Mouse (Mus musculus): ENCODE measurements around the gene Pde1c.

Gene Pde1c

DNA sequence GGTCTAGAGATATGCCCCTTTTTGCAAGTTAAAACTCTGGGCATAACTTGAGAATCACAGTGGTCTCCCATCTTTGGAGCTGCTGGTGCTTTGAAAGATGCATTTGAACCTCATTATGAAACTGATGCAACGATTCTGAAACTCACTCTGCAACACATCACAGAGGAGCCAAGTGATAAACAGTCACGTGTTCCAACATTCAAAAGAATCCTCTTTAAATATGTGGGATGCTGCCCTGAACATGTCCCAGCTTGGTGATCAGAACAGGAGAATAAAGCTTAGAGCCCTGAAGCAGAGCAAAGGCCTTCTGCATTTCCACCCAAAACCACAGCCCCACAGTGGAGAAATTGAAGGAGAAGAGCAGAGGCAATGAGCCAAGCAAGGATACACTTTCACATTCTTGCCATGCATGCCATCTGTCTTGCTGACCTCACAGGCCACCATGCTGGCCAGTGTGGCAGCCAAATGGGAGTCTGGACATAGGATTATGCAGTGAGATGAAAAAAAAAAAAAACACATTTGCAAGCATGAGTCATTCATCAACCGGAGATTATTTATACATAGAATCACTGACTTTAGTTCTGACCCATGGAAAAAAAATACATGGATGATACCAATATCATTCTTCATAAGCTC lies 233.0 kb downstream of the Pde1c start:
- no peak for DNase-seq (ENCODE audit: extremely low read depth, insufficient read length, low spot score)

DNA sequence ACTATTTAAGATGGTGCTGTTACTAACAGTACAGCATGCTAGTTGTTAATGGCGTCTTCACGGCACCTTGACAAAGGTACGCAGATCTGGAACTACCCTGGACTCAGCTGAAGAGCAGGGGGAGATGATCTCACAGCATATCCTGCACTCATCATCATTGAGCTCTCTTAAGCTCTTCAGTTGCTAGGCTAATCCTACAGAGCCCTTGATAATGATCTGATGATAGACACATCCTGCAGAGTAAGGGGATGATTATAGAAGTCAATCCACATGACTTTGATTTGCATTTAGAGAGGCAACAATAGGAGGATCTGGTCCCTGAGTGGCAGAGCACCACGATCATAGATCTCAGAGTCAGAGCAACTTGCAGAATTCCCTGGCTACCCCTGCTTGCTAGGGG lies 236.8 kb downstream of the Pde1c start:
- no peak for DNase-seq (ENCODE audit: extremely low read depth, insufficient read length, low spot score)

DNA sequence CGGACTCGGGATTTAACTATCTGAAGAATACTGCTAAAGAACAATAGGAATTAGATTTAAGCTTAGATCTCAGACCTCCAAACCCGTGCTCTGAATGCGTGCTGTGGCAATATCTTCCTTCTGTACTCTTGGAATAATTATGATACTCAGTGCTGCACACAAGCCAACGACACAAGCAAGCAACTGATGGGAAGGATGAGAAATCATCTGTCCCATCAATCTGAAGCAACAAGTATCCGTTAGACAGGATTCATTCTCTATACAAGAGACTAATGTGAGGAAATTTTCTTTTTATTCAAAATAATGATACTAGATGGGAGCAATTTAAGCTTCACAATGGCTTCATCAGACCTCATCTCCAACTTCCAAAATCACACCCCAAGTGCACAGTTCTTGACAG lies 237.5 kb downstream of the Pde1c start:
- no peak for DNase-seq (ENCODE audit: extremely low read depth, insufficient read length, low spot score)

DNA sequence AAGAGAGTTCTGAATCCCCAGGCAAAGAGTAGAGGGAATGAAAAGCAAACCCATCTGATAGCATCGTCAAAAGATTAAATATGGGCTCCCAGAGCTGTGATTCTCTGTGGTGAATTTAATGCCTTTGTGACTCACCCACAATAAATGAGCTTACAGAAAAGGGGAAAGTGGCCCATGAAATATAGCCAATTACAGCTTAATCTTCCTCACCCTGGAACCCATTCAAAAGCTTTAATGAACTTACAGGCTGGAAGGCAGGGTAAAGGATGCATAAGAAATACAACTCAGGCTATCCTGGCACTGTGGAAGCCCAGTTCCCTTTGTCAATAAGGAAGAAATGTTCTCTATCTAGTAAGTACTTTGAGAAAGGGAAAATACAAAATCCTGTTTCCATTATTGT lies 240.8 kb downstream of the Pde1c start:
- no peak for DNase-seq (ENCODE audit: extremely low read depth, insufficient read length, low spot score)

DNA sequence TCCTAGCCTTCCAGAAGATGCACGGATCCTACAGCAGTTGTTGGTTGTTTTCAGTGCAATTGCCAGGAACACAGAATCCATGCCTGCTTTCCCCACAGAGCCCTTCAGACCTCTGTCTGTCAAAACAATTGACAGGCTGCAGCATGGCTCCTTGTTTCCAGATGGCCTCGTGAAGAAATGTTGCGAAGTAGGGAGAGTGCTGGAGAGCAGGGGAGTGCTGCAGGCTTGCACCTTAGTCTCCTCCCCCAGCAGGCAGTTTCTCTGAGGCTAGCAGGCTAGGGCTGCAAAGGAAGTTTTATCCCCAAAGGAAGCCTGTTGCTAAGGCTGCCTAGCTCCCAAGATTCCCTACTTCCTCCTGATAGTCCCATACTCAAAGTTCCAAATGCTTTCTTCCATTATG lies 246.1 kb downstream of the Pde1c start:
- DNase-seq (ENCODE audit: extremely low read depth, insufficient read length, low spot score): no peak

DNA sequence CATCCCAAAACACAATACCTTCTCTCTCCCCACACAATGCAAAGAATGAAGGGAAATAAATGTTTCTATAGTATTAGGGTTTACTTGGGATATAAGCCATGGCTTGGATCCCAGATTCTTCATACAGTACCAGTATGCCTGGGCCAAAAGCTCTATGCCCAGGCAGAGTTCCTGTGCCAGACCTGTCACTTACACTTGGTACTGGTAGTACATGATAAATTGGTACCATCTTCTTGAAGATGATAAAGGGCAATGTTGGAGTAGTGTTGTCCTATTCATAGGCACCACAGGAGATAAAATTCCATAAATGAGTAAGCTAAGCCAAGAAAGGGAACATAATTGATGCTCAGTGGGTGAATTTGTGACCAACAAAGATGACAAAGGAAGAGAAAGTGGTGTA lies 258.6 kb downstream of the Pde1c start:
- DNase-seq (ENCODE audit: extremely low read depth, insufficient read length, low spot score): no peak

DNA sequence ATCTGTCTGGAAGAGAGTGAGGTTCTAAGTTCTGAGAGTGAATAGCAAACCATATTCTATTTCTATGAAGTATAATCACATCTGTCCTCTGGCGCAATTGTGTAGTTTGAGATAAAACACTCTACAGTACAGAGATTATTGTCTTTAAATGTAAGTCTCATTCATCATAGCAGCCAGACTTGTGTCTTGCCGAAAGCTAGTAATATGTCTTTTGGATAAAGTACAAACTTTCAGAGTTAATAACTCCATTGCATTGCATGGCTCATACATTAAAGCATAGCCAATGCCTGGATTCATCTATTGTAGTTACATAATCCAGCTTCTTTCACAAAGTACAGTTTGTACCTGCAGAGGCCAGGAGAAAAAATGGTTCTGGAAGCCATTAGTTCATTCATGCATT lies 262.8 kb downstream of the Pde1c start:
- no peak for DNase-seq (ENCODE audit: extremely low read depth, insufficient read length, low spot score)

DNA sequence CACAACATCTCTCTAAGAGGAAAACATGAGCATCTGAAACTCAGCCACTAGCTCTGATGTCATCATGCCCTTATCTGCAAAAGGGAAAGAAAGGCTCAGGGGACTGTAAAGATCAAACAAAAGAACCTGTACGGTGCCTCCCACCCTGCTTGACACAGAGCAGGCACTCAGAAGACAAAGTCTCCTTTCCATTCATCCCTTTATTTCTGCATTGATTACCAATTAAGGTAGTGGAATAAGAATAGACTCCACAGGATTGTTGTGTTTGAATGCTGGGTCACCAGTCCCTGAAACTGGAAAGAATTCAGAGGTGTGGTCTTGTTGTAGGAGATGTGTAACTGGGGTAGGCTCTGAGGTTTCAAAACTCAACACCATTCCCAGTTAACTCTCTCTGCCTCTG lies 276.7 kb downstream of the Pde1c start:
- no peak for DNase-seq (ENCODE audit: extremely low read depth, insufficient read length, low spot score)

DNA sequence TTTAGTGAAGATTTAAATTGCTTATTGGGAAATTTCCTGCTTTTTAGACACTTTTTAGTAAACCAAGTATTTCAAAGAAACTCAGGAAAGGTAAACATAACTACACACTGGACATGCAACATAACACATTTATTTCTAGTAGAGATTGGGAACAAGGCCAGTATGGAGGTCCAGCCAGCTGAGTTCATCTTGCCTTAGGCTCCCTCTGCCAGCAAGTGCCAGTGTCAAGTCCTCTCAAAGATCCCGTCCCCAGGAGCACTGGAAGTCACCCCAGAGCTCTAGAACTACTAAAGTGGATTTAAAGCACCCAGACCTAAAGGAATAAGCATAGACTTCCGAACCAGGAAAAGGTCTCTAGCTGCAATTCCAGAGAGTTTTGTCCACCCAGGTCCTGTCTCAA lies 279.6 kb downstream of the Pde1c start:
- DNase-seq (ENCODE audit: extremely low read depth, insufficient read length, low spot score): no peak

DNA sequence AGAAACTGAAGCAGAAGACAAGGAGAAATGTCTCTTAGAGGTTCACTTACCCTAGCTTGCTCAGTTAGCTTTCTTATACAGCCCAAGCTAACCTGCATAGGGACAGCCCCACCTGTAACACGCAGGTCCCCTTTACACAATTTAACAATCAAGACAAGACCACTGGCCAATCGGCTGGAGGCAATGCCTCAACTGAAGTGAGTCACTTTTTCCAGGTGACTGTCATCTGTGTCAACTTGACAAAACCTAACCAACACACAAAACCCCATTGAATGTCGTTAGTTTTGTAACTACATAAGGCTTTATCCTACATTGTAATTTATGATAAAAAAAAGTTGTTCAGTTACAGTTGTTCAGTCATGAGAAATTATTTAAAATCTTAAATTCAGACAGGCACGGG lies 284.1 kb downstream of the Pde1c start:
- DNase-seq (ENCODE audit: extremely low read depth, insufficient read length, low spot score): no peak

DNA sequence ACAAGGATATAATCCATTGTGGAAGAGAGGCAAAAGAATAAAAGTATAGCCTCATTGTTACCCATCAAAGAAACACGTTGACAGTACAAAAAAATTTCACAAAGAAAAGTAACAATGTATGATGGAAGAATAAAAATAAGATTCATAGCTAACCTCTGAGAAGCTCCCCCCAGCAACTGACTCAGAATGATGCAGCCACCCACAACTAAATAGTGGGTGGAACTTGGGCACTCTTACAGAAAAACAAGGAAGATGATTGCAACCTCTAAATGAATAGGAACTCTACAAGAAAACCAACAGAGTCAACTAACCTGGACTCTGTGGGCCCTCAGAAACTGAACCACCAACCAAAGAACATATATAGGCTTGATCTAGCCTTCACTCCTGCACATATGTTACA lies 293.4 kb downstream of the Pde1c start:
- DNase-seq (ENCODE audit: extremely low read depth, insufficient read length, low spot score): no peak

DNA sequence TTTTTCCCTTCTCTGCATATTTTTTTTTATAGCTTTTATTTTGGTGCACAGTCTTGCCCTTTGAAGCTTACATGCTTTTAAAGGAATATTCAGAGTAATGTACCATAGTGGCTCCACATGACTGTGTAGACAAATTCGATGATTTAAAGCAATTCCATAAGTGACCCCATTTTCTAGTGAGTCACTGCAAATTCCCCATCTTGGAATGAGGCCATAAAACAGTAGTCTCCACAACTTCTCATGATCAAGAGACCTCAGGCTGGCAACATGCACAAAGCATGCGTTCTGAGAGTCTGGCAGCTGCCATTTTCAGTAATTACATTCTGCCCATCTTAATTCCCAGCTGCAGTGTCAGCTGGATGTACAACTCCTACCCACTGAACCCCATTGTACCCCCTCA lies 297.2 kb downstream of the Pde1c start:
- DNase-seq (ENCODE audit: extremely low read depth, insufficient read length, low spot score): no peak

DNA sequence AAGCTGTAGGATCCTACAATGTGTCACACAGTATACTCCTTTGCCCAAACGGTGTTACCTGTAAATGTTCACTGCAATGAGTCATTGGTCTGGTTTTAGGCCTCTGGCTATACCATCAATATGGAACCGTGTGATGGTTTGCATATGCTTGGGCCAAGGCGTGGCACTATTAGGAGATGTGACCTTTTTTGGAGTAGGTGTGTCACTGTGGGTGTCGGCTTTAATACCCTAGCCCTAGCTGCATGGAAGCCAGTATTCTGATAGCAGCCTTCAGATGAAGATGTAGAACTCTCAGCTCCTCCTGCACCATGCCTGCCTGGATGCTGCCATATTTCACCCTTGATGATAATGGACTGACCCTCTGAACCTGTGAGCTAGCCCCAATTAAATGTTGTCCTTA lies 304.4 kb downstream of the Pde1c start:
- DNase-seq (ENCODE audit: extremely low read depth, insufficient read length, low spot score): no peak

DNA sequence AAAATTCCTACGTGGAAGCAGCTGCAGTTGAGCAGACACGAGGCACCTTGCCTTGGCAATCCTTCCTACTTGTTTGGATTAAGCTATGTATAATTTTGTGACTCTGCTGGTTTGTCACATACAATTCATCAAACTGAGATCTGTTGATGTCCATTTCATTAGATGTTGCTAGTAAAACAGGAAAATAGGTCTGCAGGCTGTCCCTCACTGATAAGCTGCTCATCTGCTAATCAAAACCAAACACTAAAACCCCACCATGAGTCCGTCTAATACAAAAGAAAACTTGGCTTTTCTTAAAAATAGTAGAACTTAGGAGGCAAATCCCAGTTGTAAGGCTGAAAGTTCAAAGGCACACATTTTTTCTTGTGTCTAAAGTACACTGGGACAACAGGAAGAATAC lies 308.8 kb downstream of the Pde1c start:
- DNase-seq (ENCODE audit: extremely low read depth, insufficient read length, low spot score): no peak

DNA sequence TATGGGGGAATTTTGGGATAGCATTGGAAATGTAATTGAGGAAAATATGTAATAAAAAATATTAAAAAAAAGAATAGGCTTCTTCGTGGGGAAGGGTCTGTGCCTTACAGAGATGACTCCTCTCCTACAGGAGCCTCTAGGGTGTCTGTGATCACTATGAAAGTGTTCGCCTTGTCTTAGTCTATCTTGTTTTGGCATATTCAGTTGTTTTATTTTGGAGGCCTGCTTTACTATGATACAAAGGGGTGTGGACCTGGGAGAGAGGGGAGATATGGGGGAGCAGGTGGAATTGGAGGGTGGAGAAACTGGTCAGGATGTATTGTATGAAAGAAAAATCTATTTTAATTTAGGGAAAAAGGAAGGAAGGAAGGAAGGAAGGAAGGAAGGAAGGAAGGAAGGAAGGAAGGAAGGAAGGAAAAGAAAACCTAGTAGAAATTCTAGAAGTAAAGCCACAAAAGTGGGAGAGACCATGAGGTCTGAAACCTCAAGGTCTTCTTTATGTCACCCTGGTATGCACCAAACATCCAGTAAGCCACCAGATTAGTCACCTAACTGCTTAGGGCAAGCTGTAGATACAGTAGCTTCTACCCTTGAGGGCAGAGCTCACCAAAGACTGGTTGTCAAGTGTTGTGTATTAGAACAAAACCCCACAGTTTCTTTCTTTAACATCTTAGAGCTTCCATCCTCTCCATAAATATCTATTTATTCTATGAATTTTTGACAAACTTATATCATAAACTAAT lies 311.2 kb downstream of the Pde1c start:
- DNase-seq (ENCODE audit: extremely low read depth, insufficient read length, low spot score): no peak

DNA sequence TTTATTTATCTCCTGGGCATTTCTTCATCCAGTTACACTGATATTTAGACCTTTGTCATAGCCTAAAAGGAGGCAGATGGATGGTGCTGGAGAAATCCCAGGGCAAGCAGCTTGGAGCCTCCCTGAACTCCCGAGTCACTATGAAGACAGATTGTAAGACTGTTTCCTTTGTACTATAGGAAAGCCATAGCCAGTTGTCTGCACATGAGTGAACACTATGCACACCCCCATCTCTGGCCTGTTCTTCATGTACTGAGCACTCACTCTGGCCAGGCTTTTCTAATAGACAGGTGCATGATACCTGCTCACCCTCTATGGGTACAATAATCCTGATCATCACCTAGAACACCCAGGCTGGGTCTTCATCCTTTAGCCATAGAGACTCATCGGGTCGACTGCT lies 318.8 kb downstream of the Pde1c start:
- DNase-seq (ENCODE audit: extremely low read depth, insufficient read length, low spot score): no peak

DNA sequence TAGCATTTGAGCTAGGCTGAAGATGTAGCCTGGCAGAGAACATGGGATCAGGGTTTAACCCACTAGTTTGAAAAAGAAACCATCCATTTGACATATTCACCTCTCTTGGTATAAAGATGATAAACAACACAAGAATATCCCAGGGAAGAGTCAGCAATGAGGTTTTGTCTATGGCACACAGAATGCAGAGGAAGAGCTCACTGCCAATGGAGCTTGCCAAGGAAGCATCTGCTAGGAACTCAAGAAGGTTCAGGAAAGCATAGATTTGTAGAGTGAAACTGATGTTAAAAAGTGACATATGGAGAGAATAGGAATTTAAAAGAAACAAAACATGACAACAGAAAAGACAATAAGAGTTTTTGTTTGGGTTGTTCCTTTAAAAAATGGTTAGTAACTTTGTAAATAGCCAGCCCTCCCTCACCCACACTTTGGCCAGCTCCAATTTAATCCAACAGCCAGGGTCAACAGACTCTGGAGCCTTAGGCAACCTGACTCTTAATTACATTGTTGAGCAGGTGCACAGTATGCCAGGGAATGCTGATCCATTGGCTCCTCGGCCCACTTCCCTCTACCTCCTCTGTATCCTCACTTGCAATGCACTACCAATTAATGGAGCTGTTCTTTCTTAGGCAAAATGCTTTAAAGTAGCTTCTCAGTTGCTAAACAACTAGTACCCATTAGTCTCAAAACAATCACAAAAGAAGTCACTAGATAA lies 377.3 kb downstream of the Pde1c start:
- no peak for DNase-seq (ENCODE audit: extremely low read depth, insufficient read length, low spot score)

DNA sequence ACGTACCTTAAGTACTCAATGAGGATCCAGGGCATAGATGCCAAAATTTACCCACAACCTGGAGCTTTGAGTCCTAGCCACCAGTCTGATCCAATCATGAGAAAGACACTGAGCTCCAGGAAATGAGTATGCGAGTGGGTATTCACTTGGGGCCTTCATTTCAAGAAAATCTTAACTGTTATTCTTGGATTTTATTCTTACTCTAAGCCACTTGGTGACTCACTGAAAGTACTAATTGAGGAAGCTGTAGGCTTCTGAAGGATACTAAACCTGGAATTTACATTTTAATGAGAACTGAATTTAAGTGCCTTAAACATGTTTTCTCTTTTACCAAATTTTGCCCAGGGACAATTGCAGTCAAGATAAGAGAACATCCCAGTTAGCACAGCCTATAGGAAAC lies 392.4 kb downstream of the Pde1c start:
- DNase-seq (ENCODE audit: extremely low read depth, insufficient read length, low spot score): no peak

DNA sequence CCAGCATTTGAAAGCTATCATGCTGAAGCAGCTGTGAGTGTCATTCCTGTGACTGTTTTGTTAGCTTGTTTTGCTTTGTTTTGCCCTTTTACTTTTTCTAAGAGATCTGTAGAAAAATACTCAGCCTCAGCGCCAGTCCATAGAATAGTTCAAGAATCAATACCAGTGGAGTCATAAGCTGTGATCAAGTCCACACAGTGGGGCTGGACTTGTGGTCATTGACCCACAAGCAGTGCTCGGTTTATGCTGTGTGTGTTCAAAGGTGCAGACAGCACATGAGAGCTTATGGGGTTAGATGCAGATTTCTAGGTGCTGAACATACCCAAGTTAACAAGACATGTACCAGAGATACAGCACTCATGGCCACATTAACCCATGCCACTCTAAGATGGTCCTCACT lies 396.7 kb downstream of the Pde1c start:
- DNase-seq (ENCODE audit: extremely low read depth, insufficient read length, low spot score): no peak

DNA sequence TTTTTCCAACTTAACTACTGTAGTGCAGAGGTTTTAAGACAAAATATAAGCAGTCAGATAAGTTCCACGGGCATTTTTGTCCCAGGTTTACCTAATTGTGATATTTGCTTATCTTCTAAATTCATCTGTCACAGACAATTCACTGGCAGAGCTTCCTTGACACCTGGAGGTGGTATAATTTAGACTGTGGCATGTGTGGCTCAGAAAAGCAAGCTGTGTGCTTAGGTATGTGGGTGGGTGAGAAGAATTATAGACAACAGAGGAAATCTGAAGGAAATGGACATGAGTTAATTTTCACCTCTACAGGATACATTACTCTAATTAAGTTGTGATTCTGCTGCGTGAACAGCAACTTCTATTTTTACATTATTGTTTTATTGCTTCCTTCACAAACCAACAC lies 400.2 kb downstream of the Pde1c start:
- DNase-seq (ENCODE audit: extremely low read depth, insufficient read length, low spot score): no peak

DNA sequence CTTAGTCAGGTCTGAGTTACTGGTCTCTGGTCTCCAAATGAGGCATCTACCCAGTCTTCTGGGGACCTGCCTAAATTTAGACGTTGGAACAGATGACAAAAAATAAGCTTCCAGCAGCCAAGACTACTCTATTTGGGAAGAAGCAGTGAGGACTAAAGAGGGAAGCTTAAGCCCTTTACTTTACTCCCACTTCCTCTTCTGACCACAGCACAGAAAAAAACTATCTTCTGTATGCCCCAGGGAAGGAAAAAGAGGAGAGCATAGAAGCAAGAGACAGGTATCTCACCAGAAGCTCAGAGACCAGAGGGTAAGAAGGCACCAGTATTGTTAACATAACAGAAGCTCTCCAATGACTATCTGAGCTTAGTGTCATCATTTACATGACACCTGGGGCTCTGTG lies 410.7 kb downstream of the Pde1c start:
- no peak for DNase-seq (ENCODE audit: extremely low read depth, insufficient read length, low spot score)

DNA sequence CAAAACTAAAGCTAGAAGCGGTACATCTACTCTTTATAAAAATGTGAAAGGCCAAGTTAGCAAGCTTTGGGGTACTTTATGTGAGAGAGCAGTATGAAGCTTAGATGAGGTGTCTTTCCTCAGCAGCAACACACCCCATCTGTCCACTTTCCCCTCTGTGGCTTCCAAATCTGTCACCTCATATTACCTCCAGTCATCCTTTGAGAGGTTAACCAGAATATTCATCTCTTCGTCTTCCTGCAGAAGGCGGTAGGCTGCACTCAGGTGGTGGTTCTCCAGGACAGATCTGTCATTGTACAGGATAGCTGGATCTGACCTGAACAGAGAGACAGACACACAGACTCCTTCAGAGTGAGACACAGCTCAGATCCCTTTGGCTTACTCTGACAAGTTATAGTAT lies 412.1 kb downstream of the Pde1c start:
- no peak for DNase-seq (ENCODE audit: extremely low read depth, insufficient read length, low spot score)
